Mouse (Mus musculus): ENCODE results near the gene Plpp7. TPM values are rescaled to one million over a fixed set of nuclear protein-coding genes. Genes with fewer than 3 reads are reported as not detected.

Plpp7 gene
- polyA plus RNA-seq, 1 experiment from 2014 or later, result 13.9 TPM

DNA sequence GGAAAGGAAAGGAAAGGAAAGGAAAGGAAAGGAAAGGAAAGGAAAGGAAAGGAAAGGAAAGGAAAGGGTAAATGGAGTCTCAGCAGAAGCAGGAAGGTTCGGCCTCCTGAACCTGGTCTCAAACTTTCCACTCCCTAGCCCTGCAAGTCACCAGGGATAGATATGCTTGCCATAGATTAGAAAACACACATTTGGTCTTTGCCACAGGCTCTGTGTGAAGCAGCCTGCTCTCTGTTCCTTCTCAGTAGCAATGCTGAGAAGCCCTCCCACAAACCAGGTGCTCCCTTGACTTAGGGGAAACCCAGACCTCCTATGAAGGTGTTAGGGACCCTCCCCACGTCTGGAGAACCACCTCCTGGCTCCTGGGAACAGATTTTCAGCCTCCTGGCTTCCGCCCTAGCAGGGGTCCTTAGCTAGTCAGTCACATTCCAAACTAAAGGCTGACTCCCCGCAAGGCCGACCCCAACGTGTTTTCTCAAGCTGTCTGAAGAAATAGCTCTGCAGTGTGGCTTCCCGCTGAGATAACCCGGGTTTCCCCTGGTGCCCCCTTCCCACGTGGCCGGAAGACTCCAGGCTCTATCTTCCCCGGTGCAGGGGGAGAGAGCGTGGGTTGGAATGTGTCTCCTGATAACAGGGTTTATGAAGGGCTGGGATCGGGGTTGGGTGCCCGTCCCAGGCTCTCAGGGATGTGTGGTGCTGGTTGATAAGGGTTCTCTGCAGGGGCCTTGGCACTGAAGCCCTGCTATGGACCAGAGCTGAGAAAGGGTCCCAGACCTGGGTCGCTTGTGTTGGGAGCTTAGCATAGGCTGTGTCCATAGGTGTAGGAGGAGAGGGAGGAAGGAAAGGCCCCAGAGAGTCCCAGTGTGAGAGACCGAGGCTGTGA, 32.6 kb downstream of the Plpp7 start:
- WGBS, result 5% methylated on average over 16 of the region's 16 CpGs
- Histone ChIP-seq H3K4me1 (peaks cover 63% of the 10 kb centered on the region), H3K9ac (peak overlapping the region; percentile 74), H3K27ac (replicated peaks) (peak overlapping the region; percentile 97), H3K9me3 (no peaks in the 10 kb centered on the region), H3K36me3 (no peaks in the 10 kb centered on the region), H3K27me3 (replicated peaks) (no peaks in the 10 kb centered on the region), H3K4me2 (peak overlapping the region; percentile 62), H3K4me3 (peak overlapping the region; percentile 11; the same call in 1 of the 2 replicates)
- peak; percentile 82 for ATAC-seq (ENCODE audit: extremely low read depth, insufficient number of reproducible peaks, low FRiP score, low TSS enrichment)

DNA sequence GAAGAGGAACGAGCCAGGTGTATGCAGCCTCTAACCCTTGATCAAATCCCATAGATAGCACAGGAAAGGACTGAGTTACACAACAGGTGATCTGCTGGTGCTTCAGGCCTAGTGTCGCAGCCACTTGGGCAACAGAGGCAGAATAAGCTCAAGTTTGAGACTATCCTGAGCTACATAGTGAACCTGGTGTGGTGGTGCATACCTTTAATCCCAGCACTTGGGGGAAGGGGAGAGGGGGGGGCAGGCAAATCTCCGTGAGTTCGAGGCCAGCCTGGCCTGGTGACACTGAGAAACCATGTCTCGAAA, 33.2 kb downstream of the Plpp7 start:
- Histone ChIP-seq H3K27ac (replicated peaks) (peak overlapping the region; percentile 97), H3K4me1 (peaks cover 64% of the 10 kb centered on the region), H3K4me3 (0 out of 2 replicates have a peak overlapping the region, but pooled peaks have one; percentile 11), H3K9me3 (no peaks in the 10 kb centered on the region), H3K36me3 (no peaks in the 10 kb centered on the region), H3K4me2 (peak overlapping the region; percentile 62), H3K9ac (peak overlapping the region; percentile 74), H3K27me3 (replicated peaks) (no peaks in the 10 kb centered on the region)
- ATAC-seq (ENCODE audit: extremely low read depth, insufficient number of reproducible peaks, low FRiP score, low TSS enrichment), result no peak
- WGBS, result 57% methylated on average over 5 of the region's 5 CpGs

- no peaks in the 10 kb centered on the region for H3K9me3 ChIP-seq
- peak overlapping the region; percentile 27 for H3K4me2 ChIP-seq
- H3K27me3 ChIP-seq (replicated peaks), result no peaks in the 10 kb centered on the region
- H3K9ac ChIP-seq, result peak overlapping the region; percentile 48; the same call in 1 of the 2 replicates
- peak overlapping the region; percentile 97 for H3K27ac ChIP-seq (replicated peaks)
- WGBS, result 24% methylated on average over 11 of the region's 11 CpGs
- H3K4me1 ChIP-seq, result peaks cover 68% of the 10 kb centered on the region
- H3K36me3 ChIP-seq, result no peaks in the 10 kb centered on the region
- no peak for ATAC-seq (ENCODE audit: extremely low read depth, insufficient number of reproducible peaks, low FRiP score, low TSS enrichment)
- H3K4me3 ChIP-seq, result no peak overlapping the region
Observed at GRCm38 (mm10) chr2:32129383-32130074, 34.2 kb downstream of the Plpp7 start.

DNA sequence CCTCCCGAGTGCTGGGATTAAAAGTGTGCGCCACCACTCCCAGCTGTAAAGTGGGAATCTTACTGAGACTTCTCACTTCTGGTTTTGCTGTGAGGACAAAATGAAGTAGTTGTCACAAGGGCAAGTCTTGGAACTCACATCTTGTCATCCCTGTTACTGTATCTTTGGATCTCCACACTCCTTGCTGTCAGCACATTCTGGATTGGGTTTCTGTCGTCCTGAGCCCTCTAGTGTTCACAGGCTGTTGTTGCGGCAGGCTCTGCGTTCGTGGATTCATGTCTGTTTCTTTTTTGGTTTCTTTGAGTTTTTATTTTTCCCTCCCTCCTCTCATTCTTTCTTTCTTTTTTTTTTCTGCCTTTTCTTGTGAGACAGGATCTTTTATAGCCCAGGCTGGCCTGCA, 35.1 kb downstream of the Plpp7 start:
- 22% methylated on average over 6 of the region's 6 CpGs for WGBS
- peak overlapping the region; percentile 53 for H3K9ac ChIP-seq
- ATAC-seq (ENCODE audit: extremely low read depth, insufficient number of reproducible peaks, low FRiP score, low TSS enrichment), result no peak
- H3K9me3 ChIP-seq, result no peaks in the 10 kb centered on the region
- H3K27me3 ChIP-seq (replicated peaks), result no peaks in the 10 kb centered on the region
- H3K36me3 ChIP-seq, result no peaks in the 10 kb centered on the region
- no peak overlapping the region for H3K4me3 ChIP-seq
- H3K4me1 ChIP-seq, result peaks cover 68% of the 10 kb centered on the region
- H3K27ac ChIP-seq (replicated peaks), result peak overlapping the region; percentile 97
- peak overlapping the region; percentile 46 for H3K4me2 ChIP-seq

DNA sequence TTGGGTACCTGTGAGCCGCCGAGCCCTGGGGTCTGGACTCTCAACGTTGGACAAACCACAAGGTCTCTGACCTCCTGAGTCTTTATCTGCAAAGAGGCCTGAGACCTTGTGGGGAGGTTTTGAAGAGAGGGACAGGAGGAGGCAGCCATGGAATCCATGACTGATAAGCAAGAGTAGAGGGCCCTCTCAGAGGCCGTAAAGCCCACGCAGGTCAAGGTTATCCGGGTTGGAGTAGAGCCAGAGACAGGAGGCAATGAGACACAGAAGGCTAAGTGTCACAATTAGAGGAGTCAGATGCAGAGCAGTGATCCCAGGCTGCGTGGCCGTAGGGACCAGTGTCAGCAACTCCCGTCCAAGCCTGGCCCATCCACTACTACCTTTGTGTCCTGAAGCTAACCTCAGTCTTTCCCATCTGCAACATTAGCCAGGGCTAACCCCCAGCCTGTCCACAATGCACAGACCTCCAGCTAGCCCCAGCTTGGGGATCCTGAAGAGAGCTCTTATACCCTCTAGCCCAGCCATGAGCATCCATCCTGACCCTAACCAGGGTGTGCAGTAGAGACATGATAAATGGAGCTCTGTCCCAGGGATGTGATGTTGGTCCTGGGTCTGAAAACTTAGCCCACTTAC, 36.0 kb downstream of the Plpp7 start:
- Histone ChIP-seq H3K9ac (peak overlapping the region; percentile 53), H3K4me3 (no peak overlapping the region), H3K27ac (replicated peaks) (peak overlapping the region; percentile 97), H3K9me3 (no peaks in the 10 kb centered on the region), H3K27me3 (replicated peaks) (no peaks in the 10 kb centered on the region), H3K4me2 (peak overlapping the region; percentile 46), H3K4me1 (peaks cover 65% of the 10 kb centered on the region), H3K36me3 (no peaks in the 10 kb centered on the region)
- ATAC-seq (ENCODE audit: extremely low read depth, insufficient number of reproducible peaks, low FRiP score, low TSS enrichment), result no peak
- 23% methylated on average over 9 of the region's 9 CpGs for WGBS

GRCm38 (mm10) chr2:32131866-32132566, 36.7 kb downstream of the Plpp7 start:
- Histone ChIP-seq H3K4me2 (peak overlapping the region; percentile 46), H3K9ac (peak overlapping the region; percentile 53), H3K9me3 (no peaks in the 10 kb centered on the region), H3K36me3 (no peaks in the 10 kb centered on the region), H3K4me3 (peak overlapping the region; percentile 4; the same call in 1 of the 2 replicates), H3K27ac (replicated peaks) (peak overlapping the region; percentile 97), H3K27me3 (replicated peaks) (no peaks in the 10 kb centered on the region), H3K4me1 (peaks cover 63% of the 10 kb centered on the region)
- no peak for ATAC-seq (ENCODE audit: extremely low read depth, insufficient number of reproducible peaks, low FRiP score, low TSS enrichment)
- 57% methylated on average over 6 of the region's 6 CpGs for WGBS

DNA sequence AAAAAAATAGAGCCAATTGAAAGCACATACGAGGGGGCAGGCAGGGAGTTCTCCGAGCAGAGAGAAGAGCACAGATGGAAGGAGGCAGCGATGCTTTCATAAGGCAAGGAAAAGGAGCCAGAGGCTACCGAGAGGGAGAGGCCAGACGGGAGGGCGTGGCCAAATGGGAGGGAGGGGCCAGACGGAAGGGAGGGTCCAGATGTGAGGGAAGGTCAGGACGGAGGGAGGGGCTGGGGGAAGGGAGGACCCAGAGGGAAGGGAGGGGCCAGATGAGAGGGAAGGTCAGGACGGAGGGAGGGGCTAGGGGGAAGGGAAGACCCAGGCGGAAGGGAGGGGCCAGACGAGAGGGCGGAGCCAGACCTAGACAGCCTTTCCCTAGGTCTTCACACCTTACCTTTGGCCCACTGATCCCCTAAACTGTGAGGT, 37.3 kb downstream of the Plpp7 start:
- H3K4me1 ChIP-seq, result peaks cover 64% of the 10 kb centered on the region

DNA sequence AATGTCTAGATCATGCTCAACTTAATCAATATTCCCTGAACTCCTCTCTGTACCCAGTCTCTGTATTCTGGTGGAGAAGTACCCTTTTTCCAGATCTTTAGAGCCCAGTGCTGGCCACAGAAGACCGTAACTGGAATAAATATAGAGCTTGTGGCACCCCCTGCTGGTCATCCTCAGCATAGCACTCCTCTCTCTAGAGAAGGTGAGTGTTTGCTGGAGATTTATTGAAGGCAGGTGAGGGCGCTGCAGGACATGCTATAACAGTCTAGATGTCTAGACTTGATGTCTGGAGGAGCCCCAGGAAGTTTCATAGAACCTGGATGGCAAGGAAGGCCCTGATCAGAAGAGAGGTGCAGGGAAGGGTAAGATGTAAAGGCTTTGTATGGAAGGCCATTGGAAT, 38.7 kb downstream of the Plpp7 start:
- Histone ChIP-seq H3K36me3 (no peaks in the 10 kb centered on the region), H3K9me3 (no peaks in the 10 kb centered on the region), H3K27me3 (replicated peaks) (no peaks in the 10 kb centered on the region), H3K4me1 (peaks cover 58% of the 10 kb centered on the region), H3K4me3 (no peak overlapping the region), H3K4me2 (no peak overlapping the region), H3K9ac (no peak overlapping the region), H3K27ac (replicated peaks) (no peak overlapping the region)
- ATAC-seq (ENCODE audit: extremely low read depth, insufficient number of reproducible peaks, low FRiP score, low TSS enrichment), result no peak
- WGBS, result 3% methylated on average over 2 of the region's 2 CpGs

More for the DNA sequence above, 37.3 kb downstream of the Plpp7 start:
- 9% methylated on average over 12 of the region's 12 CpGs for WGBS
- no peaks in the 10 kb centered on the region for H3K36me3 ChIP-seq
- H3K4me2 ChIP-seq, result peak overlapping the region; percentile 42
- peak overlapping the region; percentile 4; the same call in 1 of the 2 replicates for H3K4me3 ChIP-seq
- no peaks in the 10 kb centered on the region for H3K27me3 ChIP-seq (replicated peaks)
- H3K9ac ChIP-seq, result peak overlapping the region; percentile 53; the same call in 1 of the 2 replicates
- peak overlapping the region; percentile 97 for H3K27ac ChIP-seq (replicated peaks)
- H3K9me3 ChIP-seq, result no peaks in the 10 kb centered on the region
- ATAC-seq (ENCODE audit: extremely low read depth, insufficient number of reproducible peaks, low FRiP score, low TSS enrichment), result peak; percentile 49; the same call in 1 of the 2 replicates

DNA sequence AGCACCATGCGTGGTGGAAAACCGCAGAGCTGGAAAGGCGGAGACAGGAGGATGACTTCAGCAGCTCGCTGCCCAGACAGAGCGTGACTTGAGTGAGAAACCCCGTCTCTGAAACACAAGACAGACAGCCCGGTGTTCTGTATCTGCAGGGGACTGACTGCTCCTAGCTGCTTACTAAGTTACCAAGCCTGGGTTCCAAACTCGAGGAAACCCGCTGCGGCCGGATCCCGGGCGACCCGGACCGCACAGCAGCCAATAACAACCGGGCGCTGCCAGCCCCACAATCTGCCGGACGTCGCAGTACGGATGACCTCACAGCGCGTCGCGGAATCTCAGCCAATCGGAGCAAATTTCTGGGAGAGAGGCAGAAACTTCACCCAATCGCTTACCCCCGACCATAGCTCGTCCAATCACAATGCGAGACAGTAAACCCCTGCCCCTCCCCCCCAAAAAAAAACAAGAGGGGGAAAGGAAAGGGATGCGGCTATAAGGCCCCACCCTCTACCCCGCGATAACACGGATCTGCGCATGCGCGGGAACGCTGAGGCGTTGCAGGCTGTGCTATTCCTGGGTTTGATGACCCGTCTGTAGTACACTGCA, 42.4 kb downstream of the Plpp7 start:
- ATAC-seq (ENCODE audit: extremely low read depth, insufficient number of reproducible peaks, low FRiP score, low TSS enrichment), result peak; percentile 90
- Histone ChIP-seq H3K9ac (peak overlapping the region; percentile 93), H3K4me3 (peak overlapping the region; percentile 75), H3K4me2 (peak overlapping the region; percentile 80), H3K9me3 (no peaks in the 10 kb centered on the region), H3K36me3 (no peaks in the 10 kb centered on the region), H3K27ac (replicated peaks) (peak overlapping the region; percentile 93), H3K27me3 (replicated peaks) (no peaks in the 10 kb centered on the region), H3K4me1 (peaks cover 26% of the 10 kb centered on the region)
- WGBS, result under 1% methylated on average over 40 of the region's 40 CpGs

GRCm38 (mm10) chr2:32139377-32139776, 44.0 kb downstream of the Plpp7 start:
- H3K4me1 ChIP-seq, result peaks cover 20% of the 10 kb centered on the region
- no peak overlapping the region for H3K4me3 ChIP-seq
- ATAC-seq (ENCODE audit: extremely low read depth, insufficient number of reproducible peaks, low FRiP score, low TSS enrichment), result no peak
- no peak overlapping the region for H3K4me2 ChIP-seq
- H3K9ac ChIP-seq, result no peak overlapping the region
- no peaks in the 10 kb centered on the region for H3K27me3 ChIP-seq (replicated peaks)
- WGBS, result 78% methylated on average over 5 of the region's 5 CpGs
- no peaks in the 10 kb centered on the region for H3K36me3 ChIP-seq
- no peak overlapping the region; the same call in 1 of the 2 replicates for H3K27ac ChIP-seq (replicated peaks)
- no peaks in the 10 kb centered on the region for H3K9me3 ChIP-seq

All from heart, embryonic 13.5 days (tissue).